Mouse (Mus musculus) G1E (cell line): ENCODE data around the gene Usp42. TPM values are rescaled to one million over a fixed set of nuclear protein-coding genes. Genes with fewer than 3 reads are reported as not detected.
A peak's percentile ranks its signal among the peaks of the same experiment; 100 is the strongest.

Source experiments
- ATAC-seq: 2 replicates; pipeline ENCODE4 v1.8.0; 2016; ENCODE audit warnings: mild to moderate bottlenecking; ENCODE audit not compliant: insufficient number of reproducible peaks, poor library complexity, low FRiP score, severe bottlenecking; ENCODE audit errors: extremely low read depth
- DNase-seq: peaks from one replicate; pipeline ENCODE4 v3.0.0; 2012; ENCODE audit warnings: low spot score
- H3K27me3 ChIP-seq: 2 replicates; pipeline ENCODE4 v1.6.1; 2012; ENCODE audit warnings: mild to moderate bottlenecking, low read length, inconsistent platforms; ENCODE audit not compliant: insufficient read depth
- H3K36me3 ChIP-seq: replicated peaks from 2 replicates; pipeline ENCODE3; 2012; ENCODE audit warnings: mild to moderate bottlenecking, inconsistent platforms
- H3K4me1 ChIP-seq: 2 replicates; pipeline ENCODE4 v1.6.1; 2012; ENCODE audit warnings: low read depth, low read length, inconsistent platforms, mixed read lengths; ENCODE audit not compliant: insufficient read depth
- H3K4me3 ChIP-seq: 2 replicates; pipeline ENCODE4 v1.5.1; 2012; ENCODE audit warnings: low read depth, mild to moderate bottlenecking, inconsistent platforms, low read length, moderate library complexity, mixed read lengths
- H3K9me3 ChIP-seq: replicated peaks from 2 replicates; pipeline ENCODE4 v1.6.1; 2012; ENCODE audit warnings: inconsistent platforms
- CTCF ChIP-seq: IDR thresholded peaks from 2 replicates; pipeline ENCODE4 v1.5.1; 2012; ENCODE audit warnings: low read depth, low read length, inconsistent platforms, mixed read lengths
- GATA1 ChIP-seq: IDR thresholded peaks from 2 replicates; pipeline ENCODE4 v1.6.1; 2012; ENCODE audit warnings: borderline replicate concordance, low read length, inconsistent platforms, mixed read lengths
- GATA2 ChIP-seq: IDR thresholded peaks from 2 replicates; pipeline ENCODE4 v1.6.1; 2012; ENCODE audit warnings: low read depth, low read length, inconsistent platforms, borderline replicate concordance
- POLR2AphosphoS5 ChIP-seq: IDR thresholded peaks from 2 replicates; pipeline ENCODE4 v1.6.1; 2012; ENCODE audit warnings: low read depth, low read length, inconsistent platforms; ENCODE audit not compliant: insufficient replicate concordance
- TAL1 ChIP-seq: conservative IDR thresholded peaks from 2 replicates; pipeline ENCODE4 v1.6.1; 2012; ENCODE audit warnings: low read depth, low read length, inconsistent platforms, mixed read lengths
- polyA plus RNA-seq: library from polyadenylated mRNA; stranded (reverse); fragments of >175 nt; gene quantifications from 2 replicates; pipeline ENCODE4 v1.2.3, GENCODE M21; 2012
- total RNA-seq, 2 experiments: library from RNA; stranded (forward) in 1 of 2; stranded (reverse) in 1 of 2; fragments of 200-1000 nt in 1 of 2; fragments of >200 nt in 1 of 2; fragmentation: Nextera tagmentation in 1 of 2; gene quantifications; 2 replicates each; pipeline ENCODE4 v1.2.3; 2014 to 2017

The Usp42 gene
- 34.7 and 39.2 TPM in 2 replicates for total RNA-seq (2014; fragmentation: Nextera tagmentation)
- 5.6 and 5.8 TPM in 2 replicates for total RNA-seq (2017)
- 21.3 and 23.4 TPM in 2 replicates for polyA plus RNA-seq

- ATAC-seq (peak; percentile 99), DNase-seq (peak; percentile 93)
- H3K4me1 ChIP-seq: peaks cover 21% of the 10 kb centered on the region
- H3K27me3 ChIP-seq: peaks cover 26% of the 10 kb centered on the region
- no peaks in the 10 kb centered on the region for H3K9me3 ChIP-seq
- H3K4me3 ChIP-seq: peak within 1 kb of the TSS; percentile 85
- peaks cover 10% of the 10 kb centered on the region for H3K36me3 ChIP-seq
- TF ChIP-seq GATA2 (no peak), CTCF (peak; percentile 53; the same call in 1 of the 2 replicates)
These were observed at the start of gene Usp42 for GRCm38 (mm10) chr5:143732180-143732891. TSS of gene Usp42 (minus strand) at chr5:143732280.

GRCm38 (mm10) chr5:143760508-143760907 is 28.4 kb upstream of the Usp42 start:
- H3K4me1 ChIP-seq: peaks cover 11% of the 10 kb centered on the region
- DNase-seq (no peak), ATAC-seq (no peak)
- TF ChIP-seq CTCF: no peak
- TF ChIP-seq TAL1: no peak
- no peak for TF ChIP-seq GATA2
- TF ChIP-seq GATA1: no peak
- no peak for TF ChIP-seq POLR2AphosphoS5
- no peak overlapping the region for H3K4me3 ChIP-seq
- no peaks in the 10 kb centered on the region for H3K9me3 ChIP-seq
- H3K36me3 ChIP-seq: no peaks in the 10 kb centered on the region
- H3K27me3 ChIP-seq: peaks cover 21% of the 10 kb centered on the region

GRCm38 (mm10) chr5:143759554-143759953 is 27.5 kb upstream of the Usp42 start:
- no peak for DNase-seq
- ATAC-seq: no peak
- no peaks in the 10 kb centered on the region for H3K36me3 ChIP-seq
- peaks cover 11% of the 10 kb centered on the region for H3K4me1 ChIP-seq
- TF ChIP-seq GATA2 (no peak), CTCF (no peak), GATA1 (no peak), TAL1 (no peak), POLR2AphosphoS5 (no peak)
- H3K9me3 ChIP-seq: no peaks in the 10 kb centered on the region
- H3K27me3 ChIP-seq: peaks cover 17% of the 10 kb centered on the region
- H3K4me3 ChIP-seq: no peak overlapping the region

- no peak overlapping the region for H3K4me3 ChIP-seq
- H3K36me3 ChIP-seq: no peaks in the 10 kb centered on the region
- ATAC-seq (no peak), DNase-seq (no peak)
- peaks cover 18% of the 10 kb centered on the region for H3K27me3 ChIP-seq
- peaks cover 7% of the 10 kb centered on the region for H3K4me1 ChIP-seq
- TF ChIP-seq TAL1 (no peak), GATA1 (no peak), POLR2AphosphoS5 (no peak)
- no peaks in the 10 kb centered on the region for H3K9me3 ChIP-seq
These were observed 25.8 kb upstream of the Usp42 start for GRCm38 (mm10) chr5:143757755-143758443.

- ATAC-seq: no peak
- Histone ChIP-seq H3K27me3 (peaks cover 28% of the 10 kb centered on the region), H3K9me3 (no peaks in the 10 kb centered on the region), H3K4me1 (no peaks in the 10 kb centered on the region; the same call in 1 of the 2 replicates), H3K36me3 (no peaks in the 10 kb centered on the region), H3K4me3 (no peak overlapping the region)
- no peak for DNase-seq
- TF ChIP-seq GATA2 (no peak), GATA1 (no peak), POLR2AphosphoS5 (no peak), CTCF (no peak), TAL1 (no peak)
These were observed 23.6 kb upstream of the Usp42 start for GRCm38 (mm10) chr5:143755529-143756141.

- no peak for DNase-seq
- ATAC-seq: no peak
- TF ChIP-seq GATA2 (no peak), GATA1 (no peak), TAL1 (no peak), CTCF (no peak), POLR2AphosphoS5 (no peak)
- H3K4me3 ChIP-seq: no peak overlapping the region
- H3K9me3 ChIP-seq: no peaks in the 10 kb centered on the region
- peaks cover 46% of the 10 kb centered on the region for H3K27me3 ChIP-seq
- no peaks in the 10 kb centered on the region for H3K36me3 ChIP-seq
- no peaks in the 10 kb centered on the region; the same call in 1 of the 2 replicates for H3K4me1 ChIP-seq
These were observed 17.6 kb upstream of the Usp42 start for GRCm38 (mm10) chr5:143749630-143750208.
